Mouse (Mus musculus) myocyte (in vitro differentiated cells): ENCODE results near the gene Tescl. TPM values are rescaled to one million over a fixed set of nuclear protein-coding genes. Genes with fewer than 3 reads are reported as not detected.

Experiments
- H3K27me3 ChIP-seq: one replicate; pipeline ENCODE4 v1.6.1; 2011; ENCODE audit not compliant: control insufficient read depth, insufficient read depth, insufficient read length
- H3K36me3 ChIP-seq: one replicate; pipeline ENCODE4 v1.6.1; 2011; ENCODE audit not compliant: control insufficient read depth, insufficient read depth
- H3K4me2 ChIP-seq: one replicate; pipeline ENCODE4 v1.6.1; 2011; ENCODE audit warnings: low read depth, control low read depth
- H3K4me3 ChIP-seq: one replicate; pipeline ENCODE4 v1.5.1; 2011; ENCODE audit warnings: mild to moderate bottlenecking, control low read depth, moderate library complexity
- H3K79me2 ChIP-seq: one replicate; pipeline ENCODE4 v1.6.1; 2011; ENCODE audit not compliant: control insufficient read depth, insufficient read depth
- H3ac ChIP-seq: one replicate; pipeline ENCODE4 v1.6.1; 2011; ENCODE audit not compliant: control insufficient read depth, insufficient read length
- CEBPB ChIP-seq: IDR thresholded peaks from 2 replicates; pipeline ENCODE4 v1.6.1; 2011; ENCODE audit warnings: mild to moderate bottlenecking, moderate library complexity; ENCODE audit not compliant: poor library complexity, insufficient read depth, severe bottlenecking
- E2F4 ChIP-seq: IDR thresholded peaks from one replicate; pipeline ENCODE4 v1.6.1; 2011; ENCODE audit warnings: mild to moderate bottlenecking, control low read depth, moderate library complexity; ENCODE audit not compliant: insufficient read depth
- MAX ChIP-seq: IDR thresholded peaks from one replicate; pipeline ENCODE4 v1.6.1; 2011; ENCODE audit warnings: low read depth, mild to moderate bottlenecking, control low read depth
- MYOD1 ChIP-seq, 3 experiments: IDR thresholded peaks; one replicate each; pipeline ENCODE4 v1.6.1; 2011; ENCODE audit warnings: control low read depth in 2 of 3, low read depth in 2 of 3, mild to moderate bottlenecking in 2 of 3, moderate library complexity in 1 of 3; ENCODE audit not compliant: insufficient read length in 2 of 3, control insufficient read depth in 1 of 3
- MYOG ChIP-seq, 3 experiments: IDR thresholded peaks; one replicate each; pipeline ENCODE4 v1.6.1; 2011; ENCODE audit warnings: control low read depth in 2 of 3, low read depth in 2 of 3, mild to moderate bottlenecking in 2 of 3; ENCODE audit not compliant: insufficient read length in 2 of 3, control insufficient read depth in 1 of 3, insufficient read depth in 1 of 3
- POLR2A ChIP-seq: IDR thresholded peaks from one replicate; pipeline ENCODE4 v1.6.1; 2011; ENCODE audit warnings: low read depth, mild to moderate bottlenecking, control low read depth, moderate library complexity; ENCODE audit not compliant: insufficient read length
- POLR2AphosphoS2 ChIP-seq: IDR thresholded peaks from one replicate; pipeline ENCODE4 v1.6.1; 2011; ENCODE audit warnings: low read depth, control low read depth; ENCODE audit not compliant: insufficient read length
- REST ChIP-seq: IDR thresholded peaks from one replicate; pipeline ENCODE4 v1.6.1; 2011; ENCODE audit warnings: mild to moderate bottlenecking, control low read depth, moderate library complexity; ENCODE audit not compliant: insufficient read depth, insufficient read length
- SRF ChIP-seq: IDR thresholded peaks from one replicate; pipeline ENCODE4 v1.6.1; 2011; ENCODE audit warnings: low read depth; ENCODE audit not compliant: control insufficient read depth, insufficient read length
- TCF12 ChIP-seq: IDR thresholded peaks from one replicate; pipeline ENCODE4 v1.6.1; 2011; ENCODE audit warnings: mild to moderate bottlenecking, control low read depth; ENCODE audit not compliant: poor library complexity, insufficient read depth, severe bottlenecking
- TCF3 ChIP-seq: IDR thresholded peaks from one replicate; pipeline ENCODE4 v1.6.1; 2011; ENCODE audit warnings: low read depth, control low read depth; ENCODE audit not compliant: insufficient read length
- USF1 ChIP-seq: IDR thresholded peaks from one replicate; pipeline ENCODE4 v1.6.1; 2011; ENCODE audit warnings: low read depth, mild to moderate bottlenecking, control low read depth, moderate library complexity
- polyA plus RNA-seq: library from polyadenylated mRNA; unstranded; fragments of >200 nt; fragmentation: generic; extraction: Trizol; gene quantifications from one replicate; pipeline ENCODE4 v1.2.1, GENCODE M21; 2012; ENCODE audit warnings: missing spikeins

The Tescl gene
- polyA plus RNA-seq, 1 experiment = 0.05 TPM

GRCm38 (mm10) chr7:24327281-24327975, 6.3 kb downstream of the Tescl start:
- Histone ChIP-seq H3K36me3 (no peaks in the 10 kb centered on the region), H3K4me2 (no peak overlapping the region), H3ac (no peak overlapping the region), H3K27me3 (peaks cover 8% of the 10 kb centered on the region), H3K4me3 (no peak overlapping the region), H3K79me2 (no peaks in the 10 kb centered on the region)
- TF ChIP-seq MYOD1 (IDR thresholded peaks at IDR 0.05; ENCODE audit: control insufficient read depth in 1 of 3, insufficient read length in 2 of 3, low read depth in 2 of 3) = no peak
- TF ChIP-seq POLR2AphosphoS2 = no peak
- no peak for TF ChIP-seq CEBPB
- TF ChIP-seq TCF12 = no peak
- TF ChIP-seq SRF = no peak

GRCm38 (mm10) chr7:24326273-24327135, 7.2 kb downstream of the Tescl start:
- no peak overlapping the region for H3K4me2 ChIP-seq
- H3K36me3 ChIP-seq = no peaks in the 10 kb centered on the region
- no peak overlapping the region for H3ac ChIP-seq
- TF ChIP-seq TCF3 = no peak
- TF ChIP-seq MYOD1 (IDR thresholded peaks at IDR 0.05; ENCODE audit: control insufficient read depth in 1 of 3, insufficient read length in 2 of 3, low read depth in 2 of 3) = no peak
- no peak for TF ChIP-seq POLR2A
- no peak for TF ChIP-seq REST
- TF ChIP-seq MYOG (IDR thresholded peaks at IDR 0.05; ENCODE audit: control insufficient read depth in 1 of 3, insufficient read depth in 1 of 3, insufficient read length in 2 of 3, low read depth in 2 of 3) = no peak
- no peak for TF ChIP-seq POLR2AphosphoS2
- no peak for TF ChIP-seq USF1
- TF ChIP-seq TCF12 = no peak
- no peak for TF ChIP-seq E2F4
- no peak for TF ChIP-seq MAX
- no peak for TF ChIP-seq CEBPB
- TF ChIP-seq SRF = no peak
- H3K27me3 ChIP-seq = peaks cover 8% of the 10 kb centered on the region
- no peak overlapping the region for H3K4me3 ChIP-seq
- H3K79me2 ChIP-seq = no peaks in the 10 kb centered on the region

- no peak for TF ChIP-seq CEBPB
- no peak for TF ChIP-seq TCF3
- no peak for TF ChIP-seq POLR2AphosphoS2
- no peak for TF ChIP-seq MAX
- TF ChIP-seq REST = no peak
- no peak for TF ChIP-seq USF1
- TF ChIP-seq SRF = no peak
- no peak for TF ChIP-seq TCF12
- TF ChIP-seq MYOG (IDR thresholded peaks at IDR 0.05; ENCODE audit: control insufficient read depth in 1 of 3, insufficient read depth in 1 of 3, insufficient read length in 2 of 3, low read depth in 2 of 3) = no peak
- no peak for TF ChIP-seq E2F4
- TF ChIP-seq POLR2A = no peak
- TF ChIP-seq MYOD1 (IDR thresholded peaks at IDR 0.05; ENCODE audit: control insufficient read depth in 1 of 3, insufficient read length in 2 of 3, low read depth in 2 of 3) = no peak
- Histone ChIP-seq H3K4me2 (no peak overlapping the region), H3K79me2 (no peaks in the 10 kb centered on the region), H3K36me3 (no peaks in the 10 kb centered on the region), H3K27me3 (peaks cover 5% of the 10 kb centered on the region), H3K4me3 (no peak overlapping the region), H3ac (no peak overlapping the region)
Measured at GRCm38 (mm10) chr7:24325675-24326128, 8.0 kb downstream of the Tescl start.

GRCm38 (mm10) chr7:24325197-24325596, 8.5 kb downstream of the Tescl start:
- TF ChIP-seq TCF3 (no peak), E2F4 (no peak), SRF (no peak), POLR2AphosphoS2 (no peak), POLR2A (no peak), MYOD1 (IDR thresholded peaks at IDR 0.05; ENCODE audit: control insufficient read depth in 1 of 3, insufficient read length in 2 of 3, low read depth in 2 of 3) (no peak), MAX (no peak), MYOG (IDR thresholded peaks at IDR 0.05; ENCODE audit: control insufficient read depth in 1 of 3, insufficient read depth in 1 of 3, insufficient read length in 2 of 3, low read depth in 2 of 3) (no peak), REST (no peak), TCF12 (no peak), USF1 (no peak), CEBPB (no peak)
- no peak overlapping the region for H3K4me3 ChIP-seq
- peaks cover 5% of the 10 kb centered on the region for H3K27me3 ChIP-seq
- H3K79me2 ChIP-seq = no peaks in the 10 kb centered on the region
- no peak overlapping the region for H3K4me2 ChIP-seq
- no peak overlapping the region for H3ac ChIP-seq
- H3K36me3 ChIP-seq = no peaks in the 10 kb centered on the region
